Mouse (Mus musculus): ENCODE results near the gene Mtor. TPM values are rescaled to one million over a fixed set of nuclear protein-coding genes. Genes with fewer than 3 reads are reported as not detected.

Gene Mtor
- polyA plus RNA-seq, 1 experiment from 2014 or later, result 33.0 TPM

DNA sequence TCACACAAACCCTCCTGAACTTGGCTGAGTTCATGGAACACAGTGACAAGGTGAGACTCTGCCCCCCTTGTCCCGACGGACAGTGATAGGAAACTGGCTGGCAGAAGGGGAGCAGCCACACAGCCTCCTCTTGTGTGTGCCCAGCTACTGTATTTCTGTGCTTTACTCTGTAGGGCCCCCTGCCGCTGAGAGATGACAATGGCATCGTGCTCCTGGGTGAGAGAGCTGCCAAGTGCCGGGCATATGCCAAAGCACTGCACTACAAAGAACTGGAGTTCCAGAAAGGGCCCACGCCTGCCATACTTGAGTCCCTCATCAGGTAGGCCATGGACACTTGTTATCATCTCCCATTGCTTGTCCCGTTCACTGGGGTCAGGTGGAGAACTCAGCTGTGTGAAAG, 43.0 kb downstream of the Mtor start:
- Histone ChIP-seq H3K4me2 (ENCODE audit: low read depth, low read length) (no peak overlapping the region), H3K27me3 (ENCODE audit: control insufficient read depth, insufficient read depth, low read length) (no peaks in the 10 kb centered on the region), H3K4me1 (ENCODE audit: control insufficient read depth, insufficient read depth, low read length) (0 out of 2 replicates have a peak, but pooled peaks cover 4% of the 10 kb centered on the region), H3K36me3 (ENCODE audit: control insufficient read depth, insufficient read depth, low read length) (peaks cover 54% of the 10 kb centered on the region), H3K4me3 (ENCODE audit: low read depth, low read length) (no peak overlapping the region), H3K9me3 (ENCODE audit: control insufficient read depth, low read length) (no peaks in the 10 kb centered on the region), H3K9ac (replicated peaks; ENCODE audit: low read depth, low read length) (no peak overlapping the region), H3K27ac (ENCODE audit: low read depth, low read length) (no peak overlapping the region)
- 80% methylated on average over 7 of the region's 7 CpGs for WGBS
- no peak for ATAC-seq (ENCODE audit: low read depth)

DNA sequence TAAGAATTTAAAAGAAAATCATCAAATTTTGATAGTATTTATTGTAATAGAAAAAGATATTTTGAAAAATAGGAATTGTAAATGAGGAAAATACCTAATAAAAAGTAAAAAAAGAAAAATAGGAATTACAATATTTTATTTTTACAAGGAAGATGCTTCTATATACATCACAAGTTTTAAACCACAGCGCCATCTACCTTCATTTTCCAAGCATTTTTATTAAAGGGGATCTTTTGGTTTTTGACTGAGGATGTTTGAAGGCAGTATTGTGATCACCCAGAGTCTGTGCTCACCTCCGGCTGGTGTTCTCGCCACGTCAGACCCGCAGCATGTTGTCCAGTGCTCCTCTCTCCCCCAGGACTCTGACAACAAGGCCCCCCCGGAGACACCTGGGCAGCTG, 46.7 kb downstream of the Mtor start:
- H3K27me3 ChIP-seq (ENCODE audit: control insufficient read depth, insufficient read depth, low read length), result no peaks in the 10 kb centered on the region
- H3K9ac ChIP-seq (replicated peaks; ENCODE audit: low read depth, low read length), result no peak overlapping the region
- H3K27ac ChIP-seq (ENCODE audit: low read depth, low read length), result no peak overlapping the region
- 0 out of 2 replicates have a peak, but pooled peaks cover 4% of the 10 kb centered on the region for H3K4me1 ChIP-seq (ENCODE audit: control insufficient read depth, insufficient read depth, low read length)
- WGBS, result 94% methylated on average over 6 of the region's 6 CpGs
- no peaks in the 10 kb centered on the region for H3K9me3 ChIP-seq (ENCODE audit: control insufficient read depth, low read length)
- H3K4me2 ChIP-seq (ENCODE audit: low read depth, low read length), result no peak overlapping the region
- no peak for ATAC-seq (ENCODE audit: low read depth)
- H3K4me3 ChIP-seq (ENCODE audit: low read depth, low read length), result no peak overlapping the region
- H3K36me3 ChIP-seq (ENCODE audit: control insufficient read depth, insufficient read depth, low read length), result peaks cover 27% of the 10 kb centered on the region; the same call in 1 of the 2 replicates

DNA sequence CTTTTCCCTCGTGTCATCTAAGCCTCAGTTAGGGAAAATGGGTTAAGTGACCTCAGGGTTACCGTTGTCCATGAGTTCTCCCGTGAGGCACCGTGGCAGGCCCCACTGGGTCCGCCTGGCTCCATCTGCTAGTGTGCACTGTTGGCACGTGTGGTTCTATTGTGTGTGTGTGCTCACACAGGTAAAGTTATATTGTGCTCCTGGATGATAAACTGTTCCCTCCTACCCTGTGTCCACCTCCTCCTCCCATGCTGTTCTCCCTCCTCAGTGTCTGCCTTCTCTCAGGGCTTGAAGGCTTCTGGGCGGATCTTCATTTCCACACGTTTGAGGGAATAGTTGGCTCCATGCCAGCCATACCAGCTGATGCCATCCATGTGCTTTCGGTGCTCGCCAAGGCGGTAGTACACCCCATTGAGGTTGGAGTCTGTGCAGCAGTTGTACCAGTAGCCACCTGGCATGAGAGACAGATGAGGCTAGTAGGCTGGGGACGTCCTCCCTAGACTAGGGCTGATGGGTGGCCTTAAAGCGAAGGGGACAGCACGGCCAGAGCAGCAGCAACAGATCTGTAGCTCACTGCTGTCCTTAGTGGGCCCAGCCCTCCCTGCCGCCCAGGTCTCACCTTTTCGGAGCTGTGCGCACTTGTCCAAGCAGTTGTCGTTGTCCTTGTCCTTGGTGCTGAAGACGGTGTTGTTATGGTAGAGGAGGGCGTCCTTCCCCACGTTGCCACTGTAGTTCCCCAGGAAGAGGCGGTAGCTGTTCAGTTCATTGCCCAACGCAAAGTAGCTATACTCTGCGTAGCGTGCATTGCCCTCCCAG, 47.7 kb downstream of the Mtor start:
- peaks cover 28% of the 10 kb centered on the region; the same call in 1 of the 2 replicates for H3K36me3 ChIP-seq (ENCODE audit: control insufficient read depth, insufficient read depth, low read length)
- 0 out of 2 replicates have a peak, but pooled peaks cover 4% of the 10 kb centered on the region for H3K4me1 ChIP-seq (ENCODE audit: control insufficient read depth, insufficient read depth, low read length)
- WGBS, result 69% methylated on average over 25 of the region's 25 CpGs
- H3K9ac ChIP-seq (replicated peaks; ENCODE audit: low read depth, low read length), result no peak overlapping the region
- H3K9me3 ChIP-seq (ENCODE audit: control insufficient read depth, low read length), result no peaks in the 10 kb centered on the region
- H3K27me3 ChIP-seq (ENCODE audit: control insufficient read depth, insufficient read depth, low read length), result no peaks in the 10 kb centered on the region
- peak overlapping the region; percentile 44; the same call in 1 of the 2 replicates for H3K27ac ChIP-seq (ENCODE audit: low read depth, low read length)
- H3K4me2 ChIP-seq (ENCODE audit: low read depth, low read length), result no peak overlapping the region
- H3K4me3 ChIP-seq (ENCODE audit: low read depth, low read length), result no peak overlapping the region
- peak; percentile 86 for ATAC-seq (ENCODE audit: low read depth)

DNA sequence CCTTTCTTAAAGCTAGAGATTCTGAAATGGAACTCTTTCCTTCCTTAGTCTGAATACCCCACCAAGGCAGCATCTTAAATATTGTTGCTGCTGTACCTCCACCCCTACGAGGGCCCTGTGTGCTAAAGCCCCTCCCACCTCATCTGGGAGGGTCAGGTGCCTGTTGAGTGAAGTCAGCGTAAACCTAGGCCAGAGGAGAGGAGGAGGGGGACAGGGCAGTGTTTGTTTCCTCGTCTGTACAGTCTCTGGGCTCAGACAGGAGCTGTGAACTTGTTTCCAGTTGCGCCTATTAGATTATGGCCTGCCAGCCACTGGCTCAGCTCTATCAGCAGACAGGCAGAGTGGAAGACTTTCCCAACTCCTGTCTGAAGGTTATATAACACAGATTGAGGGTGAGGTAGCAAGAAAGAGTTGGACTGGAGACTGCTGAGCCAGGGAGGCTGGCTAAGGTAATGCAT, 52.0 kb downstream of the Mtor start, which contains the start of gene Angptl7:
Gene Angptl7 (minus strand): TSS at position 51 of the 458 bp plus-strand sequence.
- H3K4me2 ChIP-seq (ENCODE audit: low read depth, low read length), result no peak within 1 kb of the TSS
- H3K36me3 ChIP-seq (ENCODE audit: control insufficient read depth, insufficient read depth, low read length), result peaks cover 22% of the 10 kb centered on the region; the same call in 1 of the 2 replicates
- no peaks in the 10 kb centered on the region for H3K27me3 ChIP-seq (ENCODE audit: control insufficient read depth, insufficient read depth, low read length)
- no peaks in the 10 kb centered on the region for H3K9me3 ChIP-seq (ENCODE audit: control insufficient read depth, low read length)
- no peak within 1 kb of the TSS for H3K4me3 ChIP-seq (ENCODE audit: low read depth, low read length)
- no peak within 1 kb of the TSS for H3K27ac ChIP-seq (ENCODE audit: low read depth, low read length)
- 63% methylated on average over 4 of the region's 4 CpGs for WGBS
- peaks cover 18% of the 10 kb centered on the region; the same call in 1 of the 2 replicates for H3K4me1 ChIP-seq (ENCODE audit: control insufficient read depth, insufficient read depth, low read length)
- ATAC-seq (ENCODE audit: low read depth), result no peak
- H3K9ac ChIP-seq (replicated peaks; ENCODE audit: low read depth, low read length), result no peak within 1 kb of the TSS

DNA sequence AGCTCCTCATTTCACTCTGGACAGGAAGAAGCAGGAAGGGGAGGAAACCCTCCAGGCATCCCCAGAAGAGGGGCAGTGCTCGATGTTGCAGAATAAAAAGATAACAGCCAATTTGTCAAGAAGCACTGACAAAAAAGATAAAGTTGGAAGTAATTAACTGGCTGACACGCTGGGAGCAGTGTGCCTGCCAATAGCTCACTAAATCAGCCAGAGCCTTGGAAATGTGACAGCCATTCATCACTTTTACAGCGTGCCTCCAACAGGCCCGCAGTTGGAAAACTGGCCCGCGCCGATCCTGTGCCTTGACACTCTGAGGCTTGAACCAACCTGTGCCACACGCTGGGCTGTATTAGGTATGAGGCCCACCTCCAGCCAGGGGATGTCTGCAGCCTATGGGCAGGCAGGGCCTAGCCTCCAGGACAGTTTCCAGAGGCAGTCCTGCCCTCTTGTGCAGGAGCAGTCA, 56.1 kb downstream of the Mtor start:
- H3K27me3 ChIP-seq (ENCODE audit: control insufficient read depth, insufficient read depth, low read length), result no peaks in the 10 kb centered on the region
- H3K36me3 ChIP-seq (ENCODE audit: control insufficient read depth, insufficient read depth, low read length), result peaks cover 22% of the 10 kb centered on the region
- H3K4me1 ChIP-seq (ENCODE audit: control insufficient read depth, insufficient read depth, low read length), result peaks cover 14% of the 10 kb centered on the region; the same call in 1 of the 2 replicates
- H3K4me3 ChIP-seq (ENCODE audit: low read depth, low read length), result no peak overlapping the region
- 6% methylated on average over 8 of the region's 8 CpGs for WGBS
- H3K9me3 ChIP-seq (ENCODE audit: control insufficient read depth, low read length), result no peaks in the 10 kb centered on the region
- no peak overlapping the region for H3K9ac ChIP-seq (replicated peaks; ENCODE audit: low read depth, low read length)
- peak; percentile 84; the same call in 1 of the 2 replicates for ATAC-seq (ENCODE audit: low read depth)
- H3K4me2 ChIP-seq (ENCODE audit: low read depth, low read length), result no peak overlapping the region
- peak overlapping the region; percentile 28; the same call in 1 of the 2 replicates for H3K27ac ChIP-seq (ENCODE audit: low read depth, low read length)

DNA sequence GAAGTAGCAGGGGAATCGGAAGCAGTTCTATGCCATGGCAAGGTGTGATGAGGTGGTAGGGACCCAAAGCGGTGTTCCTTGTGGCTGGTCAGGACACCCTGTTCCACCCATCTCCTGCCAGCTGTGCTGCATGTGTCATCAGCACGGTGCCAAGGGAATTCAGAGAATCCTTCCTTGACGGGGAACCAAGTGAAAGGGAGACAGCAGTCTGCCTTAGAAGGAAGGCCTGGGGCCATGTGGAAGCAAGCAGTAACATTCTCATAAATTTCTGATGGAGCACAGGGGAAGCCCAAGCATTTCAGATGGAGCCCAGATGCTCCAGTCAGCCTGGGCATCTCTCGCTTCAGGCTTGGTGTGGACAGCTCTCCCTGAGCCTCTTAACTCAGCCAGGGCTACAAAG, 59.2 kb downstream of the Mtor start:
- Histone ChIP-seq H3K27me3 (ENCODE audit: control insufficient read depth, insufficient read depth, low read length) (no peaks in the 10 kb centered on the region), H3K36me3 (ENCODE audit: control insufficient read depth, insufficient read depth, low read length) (peaks cover 7% of the 10 kb centered on the region), H3K9me3 (ENCODE audit: control insufficient read depth, low read length) (no peaks in the 10 kb centered on the region), H3K4me3 (ENCODE audit: low read depth, low read length) (no peak overlapping the region), H3K9ac (replicated peaks; ENCODE audit: low read depth, low read length) (no peak overlapping the region), H3K4me1 (ENCODE audit: control insufficient read depth, insufficient read depth, low read length) (peaks cover 14% of the 10 kb centered on the region; the same call in 1 of the 2 replicates), H3K27ac (ENCODE audit: low read depth, low read length) (no peak overlapping the region), H3K4me2 (ENCODE audit: low read depth, low read length) (no peak overlapping the region)
- 76% methylated on average over 5 of the region's 5 CpGs for WGBS
- ATAC-seq (ENCODE audit: low read depth), result no peak

DNA sequence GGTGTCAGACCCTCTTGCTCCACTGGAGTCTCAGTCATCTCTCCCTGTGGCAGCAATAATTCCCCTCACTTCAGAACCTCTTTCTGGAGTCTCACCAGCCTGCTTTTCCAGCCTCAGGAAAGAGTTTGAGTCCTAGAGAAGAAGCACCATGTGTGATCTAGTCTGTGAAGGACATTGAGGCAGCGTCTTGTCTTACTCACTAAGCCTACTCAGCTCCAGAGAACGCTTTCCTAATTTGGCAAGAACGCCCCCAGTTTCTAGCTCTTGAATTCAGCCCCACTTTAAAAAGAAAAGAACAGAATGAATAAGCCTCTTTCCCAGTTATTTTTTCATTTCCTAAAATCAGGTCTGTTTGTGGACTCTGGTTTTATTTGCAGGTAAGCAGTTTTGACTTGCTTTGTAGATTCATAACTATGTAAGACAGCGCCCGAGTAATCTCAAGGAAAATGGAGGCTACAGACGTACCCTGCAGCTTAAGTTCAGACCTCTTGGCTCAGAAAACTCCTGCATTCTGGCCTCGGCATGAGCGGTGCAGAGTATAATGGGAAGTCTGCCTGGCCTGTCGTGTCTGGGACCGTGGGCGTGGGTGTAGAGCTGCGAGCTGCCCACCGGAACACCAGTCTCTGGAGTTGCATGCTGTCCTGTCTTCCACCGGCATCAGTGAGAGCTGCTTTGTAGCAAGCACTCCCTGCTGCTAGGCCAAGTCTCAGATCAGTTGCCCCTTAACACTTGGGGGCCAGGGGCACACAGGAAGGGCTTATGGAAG, 59.9 kb downstream of the Mtor start:
- Histone ChIP-seq H3K36me3 (ENCODE audit: control insufficient read depth, insufficient read depth, low read length) (peaks cover 3% of the 10 kb centered on the region), H3K27ac (ENCODE audit: low read depth, low read length) (no peak overlapping the region), H3K27me3 (ENCODE audit: control insufficient read depth, insufficient read depth, low read length) (no peaks in the 10 kb centered on the region), H3K4me3 (ENCODE audit: low read depth, low read length) (no peak overlapping the region), H3K9me3 (ENCODE audit: control insufficient read depth, low read length) (no peaks in the 10 kb centered on the region), H3K9ac (replicated peaks; ENCODE audit: low read depth, low read length) (no peak overlapping the region), H3K4me1 (ENCODE audit: control insufficient read depth, insufficient read depth, low read length) (peaks cover 14% of the 10 kb centered on the region; the same call in 1 of the 2 replicates), H3K4me2 (ENCODE audit: low read depth, low read length) (no peak overlapping the region)
- no peak for ATAC-seq (ENCODE audit: low read depth)
- WGBS, result 96% methylated on average over 14 of the region's 14 CpGs

DNA sequence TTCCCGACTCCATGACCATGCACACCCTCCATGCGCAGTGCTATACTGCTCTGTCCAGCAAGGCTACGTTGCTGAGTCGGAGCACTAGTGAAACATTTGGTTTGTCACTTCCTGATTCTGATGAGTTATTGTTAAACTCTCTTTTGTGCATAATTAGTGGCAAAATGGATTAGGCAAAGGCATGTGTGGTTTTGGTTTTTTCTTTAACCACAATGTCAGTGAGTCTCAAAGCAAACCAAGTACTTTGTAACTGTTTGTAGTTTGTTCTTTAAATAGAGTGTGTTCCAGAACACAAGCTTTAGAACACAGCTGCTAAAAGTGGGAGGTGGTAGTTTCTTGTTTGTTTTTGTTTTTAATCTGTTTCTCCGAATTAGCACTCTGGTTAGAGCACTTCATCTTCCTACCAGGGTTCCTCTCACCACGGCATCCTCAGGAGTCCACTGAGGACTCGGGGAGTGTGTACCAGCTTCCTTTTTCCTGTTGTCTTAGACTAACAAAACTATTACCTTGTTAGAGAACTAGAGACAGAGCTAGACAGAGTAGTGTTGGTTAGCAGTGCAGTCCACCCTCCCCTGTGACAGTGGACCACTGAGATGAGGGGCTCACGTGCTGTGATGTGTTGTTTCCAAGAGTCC, 61.2 kb downstream of the Mtor start:
- H3K27ac ChIP-seq (ENCODE audit: low read depth, low read length), result no peak overlapping the region
- peaks cover 3% of the 10 kb centered on the region; the same call in 1 of the 2 replicates for H3K4me1 ChIP-seq (ENCODE audit: control insufficient read depth, insufficient read depth, low read length)
- H3K4me2 ChIP-seq (ENCODE audit: low read depth, low read length), result no peak overlapping the region
- H3K9ac ChIP-seq (replicated peaks; ENCODE audit: low read depth, low read length), result no peak overlapping the region
- no peaks in the 10 kb centered on the region for H3K9me3 ChIP-seq (ENCODE audit: control insufficient read depth, low read length)
- no peak for ATAC-seq (ENCODE audit: low read depth)
- H3K27me3 ChIP-seq (ENCODE audit: control insufficient read depth, insufficient read depth, low read length), result no peaks in the 10 kb centered on the region
- WGBS, result 91% methylated on average over 8 of the region's 8 CpGs
- H3K36me3 ChIP-seq (ENCODE audit: control insufficient read depth, insufficient read depth, low read length), result peaks cover 8% of the 10 kb centered on the region
- no peak overlapping the region for H3K4me3 ChIP-seq (ENCODE audit: low read depth, low read length)
